Mouse (Mus musculus): ENCODE data around the gene Efcab7.

- TF ChIP-seq POLR2A (IDR thresholded peaks at IDR 0.05; ENCODE audit: borderline replicate concordance, insufficient read depth, low read length) (no peak), CTCF (IDR thresholded peaks at IDR 0.05; ENCODE audit: borderline replicate concordance, insufficient read depth, low read depth, low read length) (no peak)
Measured at GRCm38 (mm10) chr4:99944606-99945005, 115.6 kb downstream of the Efcab7 start.

Measured in cerebellum, adult 2 months (tissue).